Mouse (Mus musculus): Measurements from ENCODE around the gene Gramd2. TPM values are rescaled to one million over a fixed set of nuclear protein-coding genes. Genes with fewer than 3 reads are reported as not detected.
"Not testable (repeated sequence)": the region's sequence is repeated elsewhere in the genome, so short reads cannot be mapped to it uniquely, and the experiment has no call there.

The Gramd2 gene
- polyA plus RNA-seq, 1 experiment from 2014 or later: 0.65 TPM

GRCm38 (mm10) chr9:59751066-59751581, 71.2 kb downstream of the Gramd2 start:
- Histone ChIP-seq H3K4me2 (replicated peaks) (peak overlapping the region; percentile 86), H3K4me3 (peak overlapping the region; percentile 74), H3K27me3 (no peaks in the 10 kb centered on the region), H3K27ac (peak overlapping the region; percentile 93), H3K9me3 (no peaks in the 10 kb centered on the region), H3K9ac (peak overlapping the region; percentile 77), H3K36me3 (no peaks in the 10 kb centered on the region), H3K4me1 (0 out of 2 replicates have a peak, but pooled peaks cover 3% of the 10 kb centered on the region)
- ATAC-seq (ENCODE audit: insufficient number of reproducible peaks, insufficient read depth, low FRiP score, low TSS enrichment): peak; percentile 93
- WGBS: under 1% methylated on average over 46 of the region's 49 CpGs

GRCm38 (mm10) chr9:59751966-59752365, 72.0 kb downstream of the Gramd2 start:
- no peaks in the 10 kb centered on the region for H3K36me3 ChIP-seq
- H3K27me3 ChIP-seq: no peaks in the 10 kb centered on the region
- H3K9me3 ChIP-seq: no peaks in the 10 kb centered on the region
- ATAC-seq (ENCODE audit: insufficient number of reproducible peaks, insufficient read depth, low FRiP score, low TSS enrichment): no peak
- H3K4me3 ChIP-seq: peak overlapping the region; percentile 74
- peak overlapping the region; percentile 77 for H3K9ac ChIP-seq
- H3K4me2 ChIP-seq (replicated peaks): peak overlapping the region; percentile 86
- 12% methylated on average over 2 of the region's 2 CpGs for WGBS
- no peak overlapping the region for H3K27ac ChIP-seq
- H3K4me1 ChIP-seq: 0 out of 2 replicates have a peak, but pooled peaks cover 3% of the 10 kb centered on the region

GRCm38 (mm10) chr9:59755199-59755598, 75.3 kb downstream of the Gramd2 start:
- H3K9ac ChIP-seq: no peak overlapping the region
- ATAC-seq (ENCODE audit: insufficient number of reproducible peaks, insufficient read depth, low FRiP score, low TSS enrichment): no peak
- no peak overlapping the region for H3K27ac ChIP-seq
- no peak overlapping the region for H3K4me2 ChIP-seq (replicated peaks)
- no peak overlapping the region for H3K4me3 ChIP-seq
- WGBS: 50% methylated on average over 2 of the region's 2 CpGs
- H3K36me3 ChIP-seq: no peaks in the 10 kb centered on the region
- no peaks in the 10 kb centered on the region for H3K27me3 ChIP-seq
- H3K4me1 ChIP-seq: 0 out of 2 replicates have a peak, but pooled peaks cover 3% of the 10 kb centered on the region
- H3K9me3 ChIP-seq: no peaks in the 10 kb centered on the region

GRCm38 (mm10) chr9:59757016-59757415, 77.1 kb downstream of the Gramd2 start:
- not testable (repeated sequence) for H3K4me1 ChIP-seq; H3K4me2 ChIP-seq (replicated peaks); H3K4me3 ChIP-seq; ATAC-seq (ENCODE audit: insufficient number of reproducible peaks, insufficient read depth, low FRiP score, low TSS enrichment); H3K27me3 ChIP-seq; H3K9ac ChIP-seq; H3K36me3 ChIP-seq; H3K9me3 ChIP-seq; H3K27ac ChIP-seq
- WGBS: 100% methylated on average over 3 of the region's 3 CpGs

GRCm38 (mm10) chr9:59760515-59760914, 80.6 kb downstream of the Gramd2 start:
- Histone ChIP-seq H3K9ac (no peak overlapping the region), H3K4me2 (replicated peaks) (no peak overlapping the region), H3K4me1 (no peaks in the 10 kb centered on the region), H3K36me3 (no peaks in the 10 kb centered on the region), H3K27ac (no peak overlapping the region), H3K9me3 (no peaks in the 10 kb centered on the region), H3K27me3 (no peaks in the 10 kb centered on the region), H3K4me3 (no peak overlapping the region)
- no peak for ATAC-seq (ENCODE audit: insufficient number of reproducible peaks, insufficient read depth, low FRiP score, low TSS enrichment)
- WGBS: 80% methylated on average over 3 of the region's 3 CpGs

- ATAC-seq (ENCODE audit: insufficient number of reproducible peaks, insufficient read depth, low FRiP score, low TSS enrichment); H3K27me3 ChIP-seq; H3K4me1 ChIP-seq; H3K36me3 ChIP-seq; H3K4me2 ChIP-seq (replicated peaks); H3K4me3 ChIP-seq; H3K9me3 ChIP-seq; H3K27ac ChIP-seq; H3K9ac ChIP-seq: not testable (repeated sequence)
- 91% methylated on average over 12 of the region's 13 CpGs for WGBS
Observed at GRCm38 (mm10) chr9:59766966-59767461, 87.1 kb downstream of the Gramd2 start.

Other genes with a start within 250 kb of the Gramd2 start
- 26.1 and 28.2 TPM in 2 replicates for gene Arih1, start 193.5 kb upstream of the Gramd2 start, polyA plus RNA-seq (2016; fragmentation: Nextera tagmentation; extraction: Ambion mirVana)
- 60.3 and 64.1 TPM in 2 replicates for gene Hexa, start 140.6 kb upstream of the Gramd2 start, polyA plus RNA-seq (2016; fragmentation: Nextera tagmentation; extraction: Ambion mirVana)
- gene Tmem202, start 140.3 kb upstream of the Gramd2 start, polyA plus RNA-seq (2016; fragmentation: Nextera tagmentation; extraction: Ambion mirVana): 0.20 TPM in 1 of 2 replicates, not detected in the other
- gene Celf6, start 102.2 kb upstream of the Gramd2 start, polyA plus RNA-seq (2016; fragmentation: Nextera tagmentation; extraction: Ambion mirVana): 1.0 and 1.8 TPM in 2 replicates
- gene Parp6, start 62.9 kb upstream of the Gramd2 start, polyA plus RNA-seq (2016; fragmentation: Nextera tagmentation; extraction: Ambion mirVana): 46.0 and 46.3 TPM in 2 replicates
- gene Pkm, start 23.8 kb upstream of the Gramd2 start, polyA plus RNA-seq (2016; fragmentation: Nextera tagmentation; extraction: Ambion mirVana): 1,462 TPM in 2 replicates
- 11.0 and 12.3 TPM in 2 replicates for gene Senp8, start 70.6 kb downstream of the Gramd2 start, polyA plus RNA-seq (2016; fragmentation: Nextera tagmentation; extraction: Ambion mirVana)
- 18.8 and 20.5 TPM in 2 replicates for gene Myo9a, start 70.8 kb downstream of the Gramd2 start, polyA plus RNA-seq (2016; fragmentation: Nextera tagmentation; extraction: Ambion mirVana)

Data from embryonic facial prominence, embryonic 12.5 days (tissue).